Mouse (Mus musculus) C2C12 (cell line): ENCODE measurements at regions not wholly inside any gene's neighbourhood (a gene's known extent, or its start where the extent isn't known, plus 50 kb on each side); places are given as distances from the start of the nearest gene placed in this dataset.

ENCODE experiments used
- H3K27me3 ChIP-seq: one replicate; pipeline ENCODE4 v1.6.1; 2011; ENCODE audit not compliant: control insufficient read depth, insufficient read depth, insufficient read length
- H3K36me3 ChIP-seq: one replicate; pipeline ENCODE4 v1.6.1; 2011; ENCODE audit not compliant: control insufficient read depth, insufficient read depth
- H3K4me3 ChIP-seq: one replicate; pipeline ENCODE4 v1.5.1; 2011; ENCODE audit warnings: mild to moderate bottlenecking, control low read depth; ENCODE audit not compliant: poor library complexity, insufficient read depth, severe bottlenecking
- H3K79me2 ChIP-seq: one replicate; pipeline ENCODE4 v1.6.1; 2011; ENCODE audit not compliant: control insufficient read depth, insufficient read depth
- H3K79me3 ChIP-seq: one replicate; pipeline ENCODE4 v1.6.1; 2011; ENCODE audit warnings: low read depth, control low read depth
- H3ac ChIP-seq: one replicate; pipeline ENCODE3; 2011; ENCODE audit warnings: low read depth; ENCODE audit not compliant: control insufficient read depth, insufficient read length
- CEBPB ChIP-seq: IDR thresholded peaks from one replicate; pipeline ENCODE4 v1.6.1; 2011; ENCODE audit warnings: low read depth, mild to moderate bottlenecking, control low read depth, moderate library complexity
- CTCF ChIP-seq: IDR thresholded peaks from one replicate; pipeline ENCODE4 v1.5.1; 2011; ENCODE audit not compliant: control insufficient read depth, insufficient read depth, insufficient read length
- FOSL1 ChIP-seq: IDR thresholded peaks from one replicate; pipeline ENCODE4 v1.8.0; 2011; ENCODE audit warnings: mild to moderate bottlenecking, low read length; ENCODE audit not compliant: poor library complexity, insufficient read depth, severe bottlenecking
- MAX ChIP-seq: IDR thresholded peaks from one replicate; pipeline ENCODE4 v1.6.1; 2011; ENCODE audit warnings: mild to moderate bottlenecking, control low read depth
- MYOD1 ChIP-seq: IDR thresholded peaks from one replicate; pipeline ENCODE4 v1.6.1; 2011; ENCODE audit warnings: low read depth; ENCODE audit not compliant: control insufficient read depth, insufficient read length
- MYOG ChIP-seq: IDR thresholded peaks from one replicate; pipeline ENCODE4 v1.6.1; 2011; ENCODE audit not compliant: control insufficient read depth, insufficient read length; ENCODE audit errors: extremely low read depth
- USF1 ChIP-seq: IDR thresholded peaks from one replicate; pipeline ENCODE4 v1.6.1; 2011; ENCODE audit warnings: low read depth, mild to moderate bottlenecking, control low read depth, moderate library complexity

DNA sequence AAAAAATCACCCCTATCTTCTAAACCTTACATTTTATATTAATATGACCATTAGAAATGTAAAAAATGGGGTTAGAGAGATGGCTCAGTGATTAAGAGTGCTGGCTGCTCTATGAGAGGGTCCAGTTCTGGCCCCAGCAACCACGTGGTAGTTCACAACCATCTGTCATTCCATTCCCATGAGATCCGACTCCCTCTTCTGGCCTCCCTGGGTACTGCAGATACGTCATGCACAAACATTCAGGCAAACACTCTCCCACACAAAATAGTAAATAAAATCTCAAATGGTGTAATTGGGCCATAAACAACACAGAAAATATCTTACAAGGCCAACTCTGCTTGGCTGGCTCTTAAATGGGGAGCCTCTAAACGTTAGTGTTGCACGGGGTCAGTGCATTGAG, 68.4 kb upstream of the Psmd7 start:
- H3ac ChIP-seq: no peak overlapping the region
- H3K36me3 ChIP-seq: no peaks in the 10 kb centered on the region
- peaks cover 5% of the 10 kb centered on the region for H3K27me3 ChIP-seq
- H3K4me3 ChIP-seq: no peak overlapping the region
- no peaks in the 10 kb centered on the region for H3K79me2 ChIP-seq
- no peak for TF ChIP-seq CEBPB
- no peak for TF ChIP-seq MYOD1
- TF ChIP-seq MYOG: no peak
- no peak for TF ChIP-seq FOSL1
- H3K79me3 ChIP-seq: no peaks in the 10 kb centered on the region

DNA sequence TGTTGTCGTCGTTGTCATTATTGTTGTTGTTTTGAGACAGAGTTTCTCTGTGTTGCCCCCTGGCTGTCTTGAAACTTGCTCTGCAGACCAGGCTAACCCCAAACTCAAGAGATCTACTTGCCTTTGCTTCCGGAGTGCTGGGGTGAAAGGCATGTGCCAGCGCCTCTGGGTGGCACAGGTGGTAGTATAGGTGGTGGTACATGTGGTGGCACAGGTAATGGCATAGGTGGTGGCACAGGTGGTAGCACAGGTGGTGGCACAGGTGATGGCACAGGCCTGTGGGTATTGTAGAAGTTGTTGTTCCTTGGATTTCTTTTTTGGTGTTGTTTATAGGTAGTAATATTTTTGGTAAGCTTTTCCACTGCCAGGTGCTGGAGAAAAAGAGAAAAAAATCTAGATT, 69.5 kb upstream of the Psmd7 start:
- TF ChIP-seq USF1: no peak
- TF ChIP-seq FOSL1: no peak
- no peaks in the 10 kb centered on the region for H3K79me2 ChIP-seq
- peaks cover 3% of the 10 kb centered on the region for H3K27me3 ChIP-seq
- H3K4me3 ChIP-seq: no peak overlapping the region
- H3K36me3 ChIP-seq: no peaks in the 10 kb centered on the region
- H3ac ChIP-seq: no peak overlapping the region
- no peaks in the 10 kb centered on the region for H3K79me3 ChIP-seq

DNA sequence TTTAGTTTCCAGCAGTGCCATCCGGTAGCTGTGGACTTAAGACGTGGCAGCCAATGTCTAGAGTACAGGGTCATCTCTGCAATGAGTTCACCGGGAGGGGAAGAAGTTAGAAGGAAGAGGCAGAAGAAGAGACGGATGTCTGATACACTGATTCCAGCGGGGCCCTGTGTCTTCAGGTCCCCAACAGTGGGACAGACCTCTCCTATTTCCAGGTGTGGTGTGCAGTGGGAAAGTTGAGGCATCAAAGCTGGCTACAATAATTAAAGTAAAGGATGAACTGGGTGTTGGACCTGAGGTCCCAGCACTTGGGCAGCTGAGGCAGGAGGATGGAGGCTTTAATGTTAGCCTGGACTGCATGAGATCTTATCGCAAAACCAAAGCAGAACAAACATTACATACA, 70.1 kb upstream of the Psmd7 start:
- no peak for TF ChIP-seq USF1
- no peak for TF ChIP-seq FOSL1
- no peak for TF ChIP-seq CEBPB
- no peak for TF ChIP-seq MYOD1
- no peak for TF ChIP-seq MAX
- no peak for TF ChIP-seq CTCF
- TF ChIP-seq MYOG: no peak
- no peaks in the 10 kb centered on the region for H3K79me2 ChIP-seq

DNA sequence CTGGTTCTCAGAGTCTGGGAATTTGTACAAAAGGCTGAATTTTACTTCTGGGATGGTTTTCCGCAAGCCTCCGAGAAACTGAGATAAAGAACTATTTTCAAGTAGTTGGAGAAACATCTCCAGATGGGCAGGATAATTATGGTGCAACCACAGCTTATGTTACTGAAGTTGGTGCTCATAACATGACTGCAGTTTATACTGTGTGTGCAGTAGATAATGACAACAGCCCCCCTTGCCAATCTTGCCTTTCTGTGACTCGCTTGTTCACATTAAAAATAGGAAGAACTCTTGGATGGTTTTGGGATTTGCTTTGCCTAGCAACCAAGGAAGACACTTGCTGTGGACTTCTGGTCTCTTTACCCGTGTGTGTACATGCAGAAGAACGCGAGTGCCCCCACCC, 72.4 kb upstream of the Psmd7 start:
- Histone ChIP-seq H3ac (no peak overlapping the region), H3K36me3 (no peaks in the 10 kb centered on the region), H3K79me3 (no peaks in the 10 kb centered on the region), H3K79me2 (no peaks in the 10 kb centered on the region), H3K27me3 (peaks cover 3% of the 10 kb centered on the region), H3K4me3 (no peak overlapping the region)
- TF ChIP-seq CEBPB: no peak
- no peak for TF ChIP-seq USF1
- TF ChIP-seq CTCF: no peak
- TF ChIP-seq MYOD1: no peak
- TF ChIP-seq MYOG: no peak
- TF ChIP-seq MAX: no peak
- no peak for TF ChIP-seq FOSL1

More for the DNA sequence above, 70.1 kb upstream of the Psmd7 start:
- Histone ChIP-seq H3ac (no peak overlapping the region), H3K27me3 (peaks cover 3% of the 10 kb centered on the region), H3K4me3 (no peak overlapping the region), H3K36me3 (no peaks in the 10 kb centered on the region), H3K79me3 (no peaks in the 10 kb centered on the region)

DNA sequence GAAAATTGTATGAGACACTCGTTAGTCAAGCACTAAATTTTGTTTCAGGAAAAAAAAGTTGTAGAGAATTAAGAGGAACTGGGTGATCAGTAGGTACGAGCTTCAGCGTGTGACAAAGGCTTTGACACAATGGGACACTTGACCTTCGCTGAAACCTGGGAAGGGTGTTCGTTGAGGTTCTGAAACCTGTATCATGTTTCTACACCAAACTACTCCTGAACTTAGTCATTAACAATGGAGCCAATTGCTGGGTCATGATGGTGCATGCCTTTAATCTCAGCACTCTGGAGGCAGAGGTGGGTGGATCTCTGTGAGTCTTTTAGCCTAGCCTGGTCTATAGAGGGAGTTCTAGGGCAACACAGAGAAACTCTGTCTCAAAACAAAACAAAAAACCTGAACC, 81.3 kb upstream of the Psmd7 start:
- no peak overlapping the region for H3ac ChIP-seq
- no peaks in the 10 kb centered on the region for H3K79me3 ChIP-seq
- no peaks in the 10 kb centered on the region for H3K79me2 ChIP-seq
- H3K4me3 ChIP-seq: no peak overlapping the region
- no peaks in the 10 kb centered on the region for H3K27me3 ChIP-seq
- no peaks in the 10 kb centered on the region for H3K36me3 ChIP-seq
- TF ChIP-seq CEBPB: no peak
- no peak for TF ChIP-seq MYOD1
- TF ChIP-seq MAX: no peak

DNA sequence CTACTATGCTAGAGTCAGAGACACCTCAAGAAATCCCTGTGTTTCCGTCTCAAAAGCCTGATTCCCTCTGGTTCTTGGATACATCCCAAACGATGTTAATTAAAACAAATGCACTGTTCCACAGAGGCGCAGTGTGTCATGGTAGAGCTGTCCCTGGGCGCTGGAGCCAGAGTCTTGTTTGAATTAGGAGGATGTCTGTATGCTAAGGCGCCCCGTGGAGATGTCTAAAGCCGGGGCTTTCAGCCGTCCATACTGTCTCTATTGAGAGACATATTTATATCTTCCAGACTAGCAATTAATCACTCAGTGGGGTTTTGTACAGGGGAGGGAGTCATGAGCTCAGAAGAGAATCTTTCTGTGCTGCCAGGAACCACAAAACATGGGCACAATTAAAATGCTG, 83.2 kb upstream of the Psmd7 start:
- Histone ChIP-seq H3K79me2 (no peaks in the 10 kb centered on the region), H3K27me3 (no peaks in the 10 kb centered on the region), H3K79me3 (no peaks in the 10 kb centered on the region), H3K4me3 (no peak overlapping the region), H3K36me3 (no peaks in the 10 kb centered on the region), H3ac (no peak overlapping the region)
- TF ChIP-seq USF1: no peak
- no peak for TF ChIP-seq MYOG
- no peak for TF ChIP-seq MAX
- no peak for TF ChIP-seq MYOD1
- no peak for TF ChIP-seq CEBPB
- no peak for TF ChIP-seq CTCF
- no peak for TF ChIP-seq FOSL1

DNA sequence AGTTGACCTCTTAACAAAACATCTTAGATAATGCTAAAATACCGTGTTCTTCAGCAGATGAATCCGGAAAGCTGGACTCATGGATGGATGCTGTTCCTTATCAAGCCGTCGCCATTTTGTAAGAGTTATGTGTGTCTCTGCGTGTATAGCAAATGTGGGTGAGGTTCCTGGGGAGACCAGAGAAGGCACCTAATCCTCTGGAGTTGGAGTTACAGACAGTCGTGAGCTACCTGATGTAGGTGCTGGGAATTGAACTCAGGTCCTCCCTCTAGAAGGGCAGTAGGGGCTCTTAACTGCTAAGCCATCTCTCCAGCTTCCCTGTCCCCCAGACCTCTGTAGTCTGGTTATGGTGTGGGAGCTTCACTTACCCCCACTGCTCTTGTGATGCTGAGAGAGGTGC, 84.4 kb upstream of the Psmd7 start:
- no peak overlapping the region for H3ac ChIP-seq
- no peak for TF ChIP-seq MYOD1
- TF ChIP-seq MYOG: no peak
- no peak for TF ChIP-seq MAX
- TF ChIP-seq USF1: no peak
- TF ChIP-seq CTCF: no peak
- no peak for TF ChIP-seq FOSL1
- no peak for TF ChIP-seq CEBPB
- no peaks in the 10 kb centered on the region for H3K27me3 ChIP-seq
- no peaks in the 10 kb centered on the region for H3K79me2 ChIP-seq
- H3K79me3 ChIP-seq: no peaks in the 10 kb centered on the region
- H3K36me3 ChIP-seq: no peaks in the 10 kb centered on the region
- H3K4me3 ChIP-seq: no peak overlapping the region
